Mouse (Mus musculus): ENCODE results near the gene Haus8. TPM values are rescaled to one million over a fixed set of nuclear protein-coding genes. Genes with fewer than 3 reads are reported as not detected.
"Not testable (repeated sequence)": the region's sequence is repeated elsewhere in the genome, so short reads cannot be mapped to it uniquely, and the experiment has no call there.

Gene Haus8
- polyA plus RNA-seq (2014; fragmentation: Nextera tagmentation; extraction: Ambion mirVana): 46.2 and 48.7 TPM in 2 replicates

DNA sequence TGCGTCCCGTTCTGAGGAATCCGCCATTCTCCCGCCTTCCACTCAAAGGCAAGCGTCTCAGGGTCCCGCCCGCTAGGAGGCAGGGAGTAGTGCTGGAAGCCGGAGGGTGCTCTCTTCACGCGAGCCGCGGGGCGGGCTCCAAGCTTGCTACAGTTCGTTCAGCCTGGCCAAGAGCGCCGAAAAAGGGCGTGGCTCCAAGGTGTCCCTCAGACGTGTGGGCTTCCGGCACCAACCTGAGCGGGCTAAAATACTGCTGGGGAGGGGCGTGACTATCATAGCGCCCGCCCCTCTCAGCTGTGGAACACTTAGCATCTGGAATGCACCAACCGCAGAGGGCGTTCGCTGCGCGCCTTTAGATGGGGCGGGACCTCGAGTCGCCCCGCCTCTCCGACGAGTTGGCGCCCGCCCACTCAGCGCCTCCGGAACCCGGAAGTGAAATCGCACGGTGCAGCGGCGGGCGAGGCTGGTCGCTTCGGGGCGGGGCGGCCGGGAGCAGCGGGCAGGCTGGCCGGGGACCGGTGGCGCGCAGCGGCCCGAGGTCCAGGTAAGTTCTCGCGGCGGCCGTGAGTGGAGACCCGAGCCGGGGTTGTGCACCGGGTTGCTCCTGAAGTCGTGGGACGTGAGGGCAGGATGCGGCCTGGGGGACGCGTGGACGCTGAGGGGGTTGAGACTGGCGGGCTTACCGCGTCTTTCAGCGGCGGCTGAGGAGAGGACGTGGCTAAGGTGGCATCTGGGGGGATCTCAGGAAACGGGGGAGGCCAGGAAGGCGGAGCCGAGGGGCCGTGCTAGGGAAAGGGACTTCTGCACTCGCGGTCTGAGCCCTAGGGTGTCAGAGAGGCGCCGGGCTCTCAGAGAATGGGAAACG is at the start of gene Haus8, which contains the start of gene Myo9b:
Haus8 (minus strand) TSS at position 649 of the 865 bp plus-strand sequence.
Myo9b (plus strand) TSS at position 429 of the 865 bp plus-strand sequence.
- Histone ChIP-seq H3K4me2 (ENCODE audit: low read depth, low read length) (peak within 1 kb of the TSS; percentile 82), H3K4me3 (ENCODE audit: low read depth, low read length) (peak within 1 kb of the TSS; percentile 82), H3K27ac (replicated peaks; ENCODE audit: low read depth, low read length) (peak within 1 kb of the TSS; percentile 87), H3K4me1 (ENCODE audit: control insufficient read depth, insufficient read depth, low read length) (peaks cover 17% of the 10 kb centered on the region), H3K27me3 (replicated peaks; ENCODE audit: control insufficient read depth, insufficient read depth, low read length) (no peaks in the 10 kb centered on the region), H3K9me3 (ENCODE audit: control insufficient read depth, low read length) (no peaks in the 10 kb centered on the region), H3K9ac (ENCODE audit: low read depth, low read length) (peak within 1 kb of the TSS; percentile 83), H3K36me3 (ENCODE audit: control insufficient read depth, insufficient read depth, low read length) (no peaks in the 10 kb centered on the region)
- ATAC-seq (ENCODE audit: low read depth) (peak; percentile 97), DNase-seq (ENCODE audit: low spot score) (peak; percentile 100)
- WGBS: under 1% methylated on average over 38 of the region's 84 CpGs

DNA sequence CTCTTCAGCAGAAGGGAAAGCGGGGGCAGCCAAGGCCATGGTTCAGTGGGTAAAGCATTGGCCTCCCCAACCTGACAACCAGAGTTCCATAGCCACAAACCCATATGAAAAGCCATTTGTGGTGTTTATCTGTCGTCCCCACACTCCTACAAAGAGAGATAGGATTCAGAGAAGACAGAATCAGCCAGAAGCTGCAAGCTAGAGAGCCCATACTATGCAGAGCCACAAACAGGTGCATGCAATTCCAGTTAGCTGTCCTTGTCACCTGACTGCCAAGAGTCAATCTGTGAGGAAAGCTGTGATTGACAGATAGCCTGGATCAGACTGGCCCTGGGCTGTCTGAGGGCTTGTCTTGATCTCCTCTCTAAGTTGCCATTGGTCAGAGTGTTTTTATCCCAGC is 47.0 kb upstream of the Haus8 start:
- not testable (repeated sequence) for H3K9me3 ChIP-seq (ENCODE audit: control insufficient read depth, low read length); H3K27me3 ChIP-seq (replicated peaks; ENCODE audit: control insufficient read depth, insufficient read depth, low read length); H3K27ac ChIP-seq (replicated peaks; ENCODE audit: low read depth, low read length); H3K4me1 ChIP-seq (ENCODE audit: control insufficient read depth, insufficient read depth, low read length); H3K4me2 ChIP-seq (ENCODE audit: low read depth, low read length); ATAC-seq (ENCODE audit: low read depth); H3K9ac ChIP-seq (ENCODE audit: low read depth, low read length); H3K4me3 ChIP-seq (ENCODE audit: low read depth, low read length); DNase-seq (ENCODE audit: low spot score)
- 91% methylated on average over 2 of the region's 2 CpGs for WGBS
- peaks cover 40% of the 10 kb centered on the region for H3K36me3 ChIP-seq (ENCODE audit: control insufficient read depth, insufficient read depth, low read length)

DNA sequence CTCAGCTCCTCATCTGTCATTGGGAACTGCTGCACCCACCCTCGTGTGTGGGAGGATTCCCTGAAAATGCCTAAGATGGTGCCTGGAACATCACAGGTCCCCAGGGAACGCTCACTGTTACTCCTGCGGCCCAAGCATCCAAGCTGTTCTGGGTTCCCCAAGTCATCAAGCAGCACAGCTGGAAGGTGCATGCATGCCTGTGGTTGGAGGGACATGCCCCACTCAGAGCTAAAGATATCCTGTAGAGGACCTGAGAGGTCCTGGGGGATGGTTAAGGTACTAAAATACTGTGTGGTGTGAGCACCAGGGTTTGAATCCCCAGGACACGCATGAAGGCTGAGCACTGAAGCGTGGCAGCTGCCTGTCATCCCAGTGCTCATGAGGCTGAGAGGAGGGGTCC is 45.9 kb upstream of the Haus8 start:
- not testable (repeated sequence) for H3K9ac ChIP-seq (ENCODE audit: low read depth, low read length); H3K27ac ChIP-seq (replicated peaks; ENCODE audit: low read depth, low read length); H3K4me2 ChIP-seq (ENCODE audit: low read depth, low read length); H3K27me3 ChIP-seq (replicated peaks; ENCODE audit: control insufficient read depth, insufficient read depth, low read length); H3K9me3 ChIP-seq (ENCODE audit: control insufficient read depth, low read length); ATAC-seq (ENCODE audit: low read depth); H3K4me3 ChIP-seq (ENCODE audit: low read depth, low read length); H3K4me1 ChIP-seq (ENCODE audit: control insufficient read depth, insufficient read depth, low read length); DNase-seq (ENCODE audit: low spot score)
- peaks cover 29% of the 10 kb centered on the region for H3K36me3 ChIP-seq (ENCODE audit: control insufficient read depth, insufficient read depth, low read length)
- WGBS: 88% methylated on average over 3 of the region's 5 CpGs

DNA sequence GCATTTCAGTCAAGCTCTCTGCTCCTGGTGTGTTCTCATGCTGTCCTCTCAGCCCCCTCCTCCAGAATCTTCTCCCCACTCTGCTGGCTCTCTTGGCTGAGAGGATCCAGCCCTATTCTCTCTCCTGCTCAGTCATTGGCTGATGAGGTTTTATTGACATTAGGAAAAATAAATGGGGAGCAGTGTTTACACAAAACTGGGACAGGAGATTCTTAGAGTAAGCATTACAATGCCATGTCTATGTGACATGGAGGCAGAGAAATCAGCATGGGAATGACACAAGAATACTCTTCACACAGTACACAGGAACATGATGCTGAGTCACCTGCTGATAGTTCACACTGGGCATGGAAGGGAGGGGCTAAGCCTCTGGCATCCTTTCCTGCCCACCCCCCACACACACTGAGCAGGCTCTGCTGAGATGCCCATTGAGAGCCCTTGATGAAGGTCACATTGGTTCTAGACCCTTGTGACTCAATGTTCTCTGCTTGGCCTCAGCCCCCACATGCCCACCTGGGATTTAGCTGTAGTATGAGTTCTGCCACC is 43.8 kb upstream of the Haus8 start:
- DNase-seq (ENCODE audit: low spot score) (no peak), ATAC-seq (ENCODE audit: low read depth) (no peak)
- H3K4me3 ChIP-seq (ENCODE audit: low read depth, low read length): no peak overlapping the region
- no peaks in the 10 kb centered on the region for H3K9me3 ChIP-seq (ENCODE audit: control insufficient read depth, low read length)
- no peak overlapping the region for H3K4me2 ChIP-seq (ENCODE audit: low read depth, low read length)
- peaks cover 4% of the 10 kb centered on the region for H3K4me1 ChIP-seq (ENCODE audit: control insufficient read depth, insufficient read depth, low read length)
- no peaks in the 10 kb centered on the region for H3K27me3 ChIP-seq (replicated peaks; ENCODE audit: control insufficient read depth, insufficient read depth, low read length)
- H3K36me3 ChIP-seq (ENCODE audit: control insufficient read depth, insufficient read depth, low read length): peaks cover 8% of the 10 kb centered on the region; the same call in 1 of the 2 replicates
- H3K9ac ChIP-seq (ENCODE audit: low read depth, low read length): no peak overlapping the region
- H3K27ac ChIP-seq (replicated peaks; ENCODE audit: low read depth, low read length): no peak overlapping the region

DNA sequence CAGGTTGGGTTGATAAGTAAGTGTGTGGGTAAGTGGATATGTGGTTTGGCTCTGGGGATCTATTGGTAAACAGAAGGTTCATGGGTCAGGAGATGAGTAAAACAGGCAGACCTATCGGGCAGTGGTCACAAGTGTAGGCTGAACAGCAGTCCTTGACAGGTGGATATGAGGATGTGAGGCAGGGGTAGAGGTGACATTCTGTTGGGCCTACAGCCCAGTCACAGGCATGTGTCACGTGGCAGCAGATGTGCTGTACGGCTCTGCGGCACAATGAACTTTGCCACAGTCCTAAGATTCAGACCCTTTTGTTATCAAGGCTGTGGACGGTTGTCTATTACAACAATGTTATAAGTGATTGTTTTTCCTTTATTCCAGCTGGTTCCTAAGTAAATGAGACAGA is 43.2 kb upstream of the Haus8 start:
- H3K4me1 ChIP-seq (ENCODE audit: control insufficient read depth, insufficient read depth, low read length): peaks cover 4% of the 10 kb centered on the region
- no peak overlapping the region for H3K9ac ChIP-seq (ENCODE audit: low read depth, low read length)
- ATAC-seq (ENCODE audit: low read depth) (no peak), DNase-seq (ENCODE audit: low spot score) (no peak)
- no peaks in the 10 kb centered on the region for H3K27me3 ChIP-seq (replicated peaks; ENCODE audit: control insufficient read depth, insufficient read depth, low read length)
- 0 out of 2 replicates have a peak, but pooled peaks cover 8% of the 10 kb centered on the region for H3K36me3 ChIP-seq (ENCODE audit: control insufficient read depth, insufficient read depth, low read length)
- H3K4me2 ChIP-seq (ENCODE audit: low read depth, low read length): no peak overlapping the region
- 91% methylated on average over 5 of the region's 5 CpGs for WGBS
- no peaks in the 10 kb centered on the region for H3K9me3 ChIP-seq (ENCODE audit: control insufficient read depth, low read length)
- no peak overlapping the region for H3K27ac ChIP-seq (replicated peaks; ENCODE audit: low read depth, low read length)
- H3K4me3 ChIP-seq (ENCODE audit: low read depth, low read length): no peak overlapping the region

DNA sequence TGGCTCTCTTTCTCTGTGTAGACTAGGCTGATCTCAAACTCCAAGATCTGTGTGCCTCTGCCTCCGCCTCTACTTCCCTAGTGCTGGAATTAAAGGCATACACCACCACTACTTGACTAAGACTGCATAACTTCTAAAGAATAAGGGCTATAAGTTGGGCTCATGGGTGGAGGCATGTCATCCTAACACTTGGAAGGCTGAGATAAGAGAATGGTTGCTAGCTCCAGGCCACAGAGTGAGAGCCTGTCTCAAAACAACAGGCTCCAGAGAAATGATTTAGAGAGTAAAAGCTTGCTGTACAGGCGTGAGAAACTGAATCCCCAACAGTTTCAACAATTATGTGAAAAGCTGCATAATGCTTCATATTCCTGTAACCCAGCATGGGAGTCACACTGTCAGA is 41.2 kb upstream of the Haus8 start:
- Histone ChIP-seq H3K9me3 (ENCODE audit: control insufficient read depth, low read length) (no peaks in the 10 kb centered on the region), H3K4me3 (ENCODE audit: low read depth, low read length) (no peak overlapping the region), H3K4me1 (ENCODE audit: control insufficient read depth, insufficient read depth, low read length) (peaks cover 4% of the 10 kb centered on the region), H3K4me2 (ENCODE audit: low read depth, low read length) (no peak overlapping the region), H3K9ac (ENCODE audit: low read depth, low read length) (no peak overlapping the region), H3K27ac (replicated peaks; ENCODE audit: low read depth, low read length) (no peak overlapping the region), H3K27me3 (replicated peaks; ENCODE audit: control insufficient read depth, insufficient read depth, low read length) (no peaks in the 10 kb centered on the region), H3K36me3 (ENCODE audit: control insufficient read depth, insufficient read depth, low read length) (0 out of 2 replicates have a peak, but pooled peaks cover 8% of the 10 kb centered on the region)
- no peak for ATAC-seq (ENCODE audit: low read depth)
- no peak for DNase-seq (ENCODE audit: low spot score)
- WGBS: 92% methylated on average over 2 of the region's 2 CpGs

DNA sequence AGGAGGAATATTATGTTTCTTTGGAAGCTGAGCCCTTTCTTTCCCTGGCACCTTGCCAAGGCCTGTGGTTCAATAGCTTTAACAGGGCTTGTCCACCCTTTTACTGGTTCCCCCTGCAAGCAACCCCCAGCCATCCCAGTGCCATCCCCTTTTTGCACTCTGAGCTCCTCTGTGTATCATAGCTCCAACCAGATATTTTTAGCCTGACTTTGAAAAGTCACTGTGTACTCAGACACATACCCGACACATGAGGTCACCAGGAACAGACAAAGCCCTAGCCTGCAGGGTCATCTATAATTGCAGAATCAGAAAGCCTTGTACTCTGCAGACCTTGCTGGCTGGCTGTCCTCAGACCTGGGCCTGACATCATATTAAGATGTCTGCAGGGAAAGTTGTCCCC is 40.0 kb upstream of the Haus8 start:
- H3K4me1 ChIP-seq (ENCODE audit: control insufficient read depth, insufficient read depth, low read length): peaks cover 4% of the 10 kb centered on the region
- H3K4me2 ChIP-seq (ENCODE audit: low read depth, low read length): no peak overlapping the region
- ATAC-seq (ENCODE audit: low read depth) (peak; percentile 73), DNase-seq (ENCODE audit: low spot score) (peak; percentile 67)
- H3K27me3 ChIP-seq (replicated peaks; ENCODE audit: control insufficient read depth, insufficient read depth, low read length): no peaks in the 10 kb centered on the region
- WGBS: 29% methylated on average over 1 of the region's 1 CpGs
- 0 out of 2 replicates have a peak, but pooled peaks cover 8% of the 10 kb centered on the region for H3K36me3 ChIP-seq (ENCODE audit: control insufficient read depth, insufficient read depth, low read length)
- no peak overlapping the region for H3K4me3 ChIP-seq (ENCODE audit: low read depth, low read length)
- 0 out of 2 replicates have a peak overlapping the region, but pooled peaks have one; percentile 28 for H3K27ac ChIP-seq (replicated peaks; ENCODE audit: low read depth, low read length)
- H3K9me3 ChIP-seq (ENCODE audit: control insufficient read depth, low read length): no peaks in the 10 kb centered on the region
- H3K9ac ChIP-seq (ENCODE audit: low read depth, low read length): no peak overlapping the region

DNA sequence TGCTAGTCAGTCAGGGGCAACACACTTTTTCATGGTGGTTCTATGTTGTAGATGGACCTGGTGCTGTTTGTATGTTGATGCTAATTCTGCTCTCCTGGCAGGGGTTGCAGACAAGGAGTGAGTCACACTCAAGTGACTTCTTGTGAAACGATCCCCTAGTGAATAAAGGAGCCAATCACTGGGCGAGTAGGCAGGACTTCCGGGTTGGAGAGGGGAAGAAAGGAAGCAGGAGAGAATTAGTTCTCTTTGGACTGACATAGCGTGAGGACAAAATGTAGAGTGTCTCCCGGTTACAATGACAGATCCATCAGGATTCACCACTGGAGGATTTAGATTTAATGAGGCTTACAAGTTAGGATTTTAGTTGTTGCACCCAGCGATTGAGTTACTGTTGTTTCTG is 37.7 kb upstream of the Haus8 start:
- no peaks in the 10 kb centered on the region for H3K27me3 ChIP-seq (replicated peaks; ENCODE audit: control insufficient read depth, insufficient read depth, low read length)
- WGBS: 77% methylated on average over 6 of the region's 6 CpGs
- no peak overlapping the region for H3K27ac ChIP-seq (replicated peaks; ENCODE audit: low read depth, low read length)
- H3K4me3 ChIP-seq (ENCODE audit: low read depth, low read length): no peak overlapping the region
- H3K9ac ChIP-seq (ENCODE audit: low read depth, low read length): no peak overlapping the region
- no peak overlapping the region for H3K4me2 ChIP-seq (ENCODE audit: low read depth, low read length)
- H3K9me3 ChIP-seq (ENCODE audit: control insufficient read depth, low read length): no peaks in the 10 kb centered on the region
- 0 out of 2 replicates have a peak, but pooled peaks cover 5% of the 10 kb centered on the region for H3K36me3 ChIP-seq (ENCODE audit: control insufficient read depth, insufficient read depth, low read length)
- H3K4me1 ChIP-seq (ENCODE audit: control insufficient read depth, insufficient read depth, low read length): peaks cover 4% of the 10 kb centered on the region
- no peak for ATAC-seq (ENCODE audit: low read depth)
- DNase-seq (ENCODE audit: low spot score): peak; percentile 5

All from embryonic facial prominence, embryonic 14.5 days (tissue).